Mouse (Mus musculus): ENCODE data around the gene Gm49368.
A peak's percentile ranks its signal among the peaks of the same experiment; 100 is the strongest.
"Not testable (repeated sequence)": the region's sequence is repeated elsewhere in the genome, so short reads cannot be mapped to it uniquely, and the experiment has no call there.

Gene Gm49368

DNA sequence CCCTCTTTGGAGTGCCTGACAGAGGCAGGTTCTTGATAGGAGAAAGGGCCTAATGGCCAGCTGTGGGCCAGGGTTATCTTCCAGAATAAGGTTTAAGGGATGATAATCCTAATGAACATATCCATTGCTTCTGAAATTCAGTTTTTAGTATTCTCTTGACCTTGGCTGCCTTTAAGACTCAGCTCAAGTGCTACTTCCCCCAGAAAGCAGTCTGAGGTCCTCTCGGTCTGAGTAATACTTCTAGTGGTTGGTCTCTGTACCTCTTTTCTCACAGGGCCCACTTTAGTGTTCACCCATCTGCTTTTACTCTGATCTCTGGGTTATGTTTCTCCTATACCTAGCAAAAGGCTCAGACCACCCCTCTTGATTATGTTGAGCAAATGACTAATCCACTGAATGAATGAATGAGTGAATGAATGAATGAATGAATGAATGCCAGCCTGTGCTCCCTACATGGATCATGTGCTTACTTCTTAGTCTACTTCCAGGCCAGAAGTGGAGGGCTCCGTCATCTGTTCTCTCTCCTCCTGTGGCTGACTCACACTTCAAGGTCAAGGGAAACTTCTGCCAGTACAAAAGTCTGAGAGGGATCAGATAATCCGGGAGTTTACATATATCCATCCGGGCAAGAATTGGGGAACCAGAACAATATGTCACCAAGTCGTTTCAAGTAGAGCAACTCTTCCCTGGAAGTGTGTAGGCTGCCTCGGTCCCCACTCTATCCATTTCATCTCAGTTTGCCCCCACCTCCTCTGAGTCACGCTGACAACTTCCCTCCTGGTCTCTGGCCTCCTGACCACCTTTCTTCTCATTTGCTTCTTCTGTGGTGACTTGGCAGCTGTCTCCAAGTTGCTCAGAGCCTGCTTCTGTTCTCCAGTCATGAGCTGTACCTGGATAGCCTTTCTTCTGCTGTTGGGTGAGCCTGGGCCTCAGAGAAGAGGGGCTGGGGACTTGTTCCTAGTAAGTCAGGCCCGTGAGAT, 66.5 kb downstream of the Gm49368 start, which contains the start of gene Itgax:
Itgax (plus strand) TSS at position 807 of the 980 bp plus-strand sequence.
- DNase-seq (ENCODE audit: low read depth in 1 of 2, low spot score in 2 of 2) = peak in 1 of 2 experiments; percentile 33

DNA sequence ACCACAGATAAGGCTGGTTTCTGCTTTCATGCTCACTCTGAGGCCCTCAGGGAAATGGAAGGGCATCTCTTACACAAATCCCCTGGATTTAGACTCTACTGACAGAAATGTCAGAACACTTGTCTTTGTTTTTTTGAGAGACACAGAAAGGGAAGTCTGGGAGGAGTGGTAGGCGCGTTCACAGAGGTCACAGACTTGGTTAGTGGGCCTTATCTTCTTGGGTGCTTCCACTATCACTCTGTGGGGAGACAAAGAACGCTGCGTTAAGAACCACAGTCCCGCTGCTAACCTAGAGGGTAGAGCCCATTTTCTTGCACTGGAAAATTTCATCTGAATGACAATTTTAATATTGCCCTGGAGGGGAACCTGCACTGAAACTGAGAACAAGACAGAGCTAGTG, 69.7 kb downstream of the Gm49368 start:
- DNase-seq (ENCODE audit: low read depth in 1 of 2, low spot score in 2 of 2) = no peak

DNA sequence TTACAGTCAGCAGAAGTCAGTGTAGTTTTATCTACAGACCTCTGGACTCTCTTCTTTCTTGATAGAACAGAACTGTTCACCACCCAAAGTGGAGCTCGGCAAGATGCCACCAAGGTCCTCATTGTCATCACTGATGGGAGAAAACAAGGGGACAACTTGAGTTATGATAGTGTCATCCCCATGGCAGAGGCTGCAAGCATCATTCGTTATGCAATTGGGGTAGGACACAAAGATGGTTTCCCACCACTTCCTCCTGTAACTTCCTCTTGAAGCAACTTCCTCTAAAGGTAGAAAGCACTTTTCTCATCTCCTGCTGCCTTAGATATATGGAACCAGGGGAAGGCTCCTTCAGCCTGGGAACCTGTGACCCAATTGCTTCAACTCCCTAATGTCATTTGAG, 71.1 kb downstream of the Gm49368 start:
- peak; percentile 33 to 43 for DNase-seq (ENCODE audit: low read depth in 1 of 2, low spot score in 2 of 2)

DNA sequence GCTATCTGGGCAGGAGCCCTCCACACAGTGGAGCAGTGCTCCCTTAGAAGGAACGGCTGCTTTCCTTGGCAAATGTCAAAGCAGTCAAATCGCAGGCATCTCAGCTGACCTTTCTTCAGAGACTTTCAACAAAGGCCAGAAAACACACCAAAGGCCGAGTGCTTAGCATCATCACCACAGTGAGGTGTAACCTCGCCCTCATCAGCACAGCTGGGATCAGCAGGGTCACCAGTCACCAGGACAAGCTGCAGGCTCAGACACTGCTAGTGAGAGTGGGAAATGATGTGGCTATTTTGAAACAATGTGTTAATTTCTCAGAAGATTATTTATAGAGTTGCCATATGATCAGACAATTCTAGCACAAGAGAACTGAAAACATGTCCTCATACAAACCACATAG, 74.4 kb downstream of the Gm49368 start:
- peak in 1 of 2 experiments; percentile 29 for DNase-seq (ENCODE audit: low read depth in 1 of 2, low spot score in 2 of 2)

DNA sequence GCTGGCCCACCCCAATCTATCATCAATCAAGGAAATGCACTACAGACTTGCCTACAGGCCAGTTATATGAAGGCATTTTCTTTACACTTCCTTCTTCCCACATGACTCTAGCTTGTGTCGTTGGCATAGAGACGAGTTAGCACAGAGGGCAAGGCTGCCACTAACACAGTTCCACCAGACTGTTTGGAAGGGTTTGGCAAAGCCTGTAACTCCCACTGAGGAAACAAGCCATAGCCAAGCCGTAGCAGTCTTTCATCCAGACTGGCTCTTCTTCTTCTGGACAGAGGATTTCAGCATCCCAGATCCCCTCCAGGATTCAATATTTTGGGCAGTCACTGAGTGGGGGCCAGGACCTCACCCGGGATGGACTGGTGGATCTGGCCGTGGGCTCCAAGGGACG, 77.1 kb downstream of the Gm49368 start:
- DNase-seq (ENCODE audit: low read depth in 1 of 2, low spot score in 2 of 2) = no peak

DNA sequence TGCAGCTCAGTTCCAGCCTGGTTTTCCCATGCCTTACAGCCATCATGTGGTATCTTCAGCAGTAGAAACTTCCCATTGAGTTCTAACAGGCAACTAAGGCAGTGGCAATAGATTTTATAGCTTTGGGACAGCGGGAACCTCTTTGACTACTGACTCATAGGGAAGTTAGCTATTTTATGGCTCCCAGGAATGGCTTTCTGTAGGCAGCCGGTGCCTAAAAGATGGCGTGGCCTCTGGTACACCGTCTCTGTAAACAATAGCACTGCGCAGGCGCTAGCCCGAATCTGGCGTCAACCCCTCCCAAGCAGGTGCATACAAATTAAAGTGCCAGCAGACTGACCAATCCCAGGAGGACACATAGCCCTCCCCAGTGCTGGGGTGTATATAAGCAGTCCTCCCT, 88.5 kb downstream of the Gm49368 start:
- DNase-seq (ENCODE audit: low read depth in 1 of 2, low spot score in 2 of 2) = no peak

DNA sequence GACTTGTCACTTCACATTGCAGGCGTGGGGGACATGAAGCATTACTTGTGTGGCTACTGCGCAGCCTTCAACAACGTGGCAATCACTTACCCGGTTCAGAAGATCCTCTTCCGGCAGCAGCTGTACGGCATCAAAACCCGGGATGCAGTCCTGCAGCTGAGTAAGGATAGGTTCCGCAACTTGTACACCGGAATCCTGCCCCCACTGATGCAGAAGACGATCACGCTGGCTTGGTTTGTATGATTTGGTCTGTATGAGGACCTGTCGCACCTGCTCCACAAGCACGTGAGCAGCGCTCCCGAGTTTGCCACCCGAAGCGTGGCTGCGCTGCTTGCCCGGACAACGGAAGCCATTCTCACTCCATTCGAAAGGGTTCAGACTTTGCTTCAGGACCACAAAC, 91.6 kb downstream of the Gm49368 start, which contains the start of gene Itgad:
Itgad (plus strand) TSS at position 301 of the 400 bp plus-strand sequence.
- no peak for DNase-seq (ENCODE audit: low read depth in 1 of 2, low spot score in 2 of 2)

DNA sequence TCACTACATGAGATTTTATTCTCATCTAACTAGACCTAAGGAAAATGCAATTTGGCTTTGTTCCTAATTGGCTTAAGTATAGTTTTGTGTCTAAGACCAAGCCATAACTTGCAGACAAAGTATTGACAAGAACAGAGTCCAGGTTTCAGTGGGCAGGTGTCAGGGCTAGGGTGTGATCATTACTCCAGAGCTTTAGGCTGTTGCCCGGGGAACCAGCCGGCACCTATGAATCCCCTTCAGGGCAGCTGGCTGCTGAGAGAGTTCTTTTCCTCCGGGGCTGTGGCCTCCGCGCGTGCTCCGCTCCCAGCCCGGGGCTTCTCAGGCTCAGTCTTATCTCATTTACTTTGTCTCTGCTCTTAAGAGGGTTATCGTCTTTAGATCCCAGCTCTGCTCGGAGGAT, 92.4 kb downstream of the Gm49368 start:
- DNase-seq (ENCODE audit: low read depth in 1 of 2, low spot score in 2 of 2) = no peak

DNA sequence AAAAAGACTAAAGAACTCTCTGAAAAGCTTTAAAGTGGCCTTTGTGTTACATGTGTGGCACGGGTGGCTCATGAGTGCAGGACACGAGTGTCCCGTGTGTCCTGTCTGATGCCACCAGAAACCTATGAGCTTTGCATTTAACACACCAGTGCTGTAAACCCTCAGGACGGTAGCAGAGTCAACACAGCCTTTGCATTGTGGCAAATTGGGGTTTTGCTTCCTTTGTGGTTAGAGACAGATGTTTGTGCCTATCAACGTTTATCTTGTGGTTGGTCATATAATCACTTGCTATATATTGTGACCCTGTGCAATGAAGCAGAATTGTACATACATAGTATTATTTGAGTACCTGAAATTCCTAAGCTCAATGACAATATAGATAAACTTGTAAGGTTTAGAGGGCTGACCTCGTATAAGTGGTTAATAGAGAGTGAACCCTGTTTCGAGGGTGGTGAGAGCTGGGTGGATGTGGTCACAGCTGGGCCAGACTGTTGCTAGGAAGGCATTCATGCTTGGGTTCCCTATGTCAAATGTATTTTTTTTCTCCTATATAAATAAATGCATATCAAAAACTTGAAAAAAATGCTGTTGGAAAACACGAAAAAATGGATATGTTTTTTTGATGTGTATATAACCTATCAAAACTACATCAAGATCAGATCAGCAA, 96.3 kb downstream of the Gm49368 start:
- DNase-seq (ENCODE audit: low read depth in 1 of 2, low spot score in 2 of 2) = not testable (repeated sequence)

DNA sequence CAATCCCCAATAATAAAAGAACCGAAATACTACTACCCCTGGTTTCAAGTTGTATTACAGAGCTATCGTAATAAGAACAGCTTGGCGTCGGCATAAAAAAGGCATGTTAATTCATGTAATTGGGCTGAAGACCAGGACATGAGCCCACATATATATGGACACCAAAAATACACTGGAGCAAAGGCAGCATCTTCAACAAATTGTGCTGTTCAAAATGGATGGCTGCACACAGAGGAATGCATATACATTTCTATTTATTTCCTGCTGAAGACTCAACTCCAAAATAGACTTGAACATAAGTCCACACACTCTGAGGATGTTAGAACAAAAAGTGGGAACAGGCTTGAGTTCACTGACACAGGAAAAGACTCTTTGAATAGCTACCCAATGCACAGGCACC, 101.5 kb downstream of the Gm49368 start:
- DNase-seq (ENCODE audit: low read depth in 1 of 2, low spot score in 2 of 2) = no peak

DNA sequence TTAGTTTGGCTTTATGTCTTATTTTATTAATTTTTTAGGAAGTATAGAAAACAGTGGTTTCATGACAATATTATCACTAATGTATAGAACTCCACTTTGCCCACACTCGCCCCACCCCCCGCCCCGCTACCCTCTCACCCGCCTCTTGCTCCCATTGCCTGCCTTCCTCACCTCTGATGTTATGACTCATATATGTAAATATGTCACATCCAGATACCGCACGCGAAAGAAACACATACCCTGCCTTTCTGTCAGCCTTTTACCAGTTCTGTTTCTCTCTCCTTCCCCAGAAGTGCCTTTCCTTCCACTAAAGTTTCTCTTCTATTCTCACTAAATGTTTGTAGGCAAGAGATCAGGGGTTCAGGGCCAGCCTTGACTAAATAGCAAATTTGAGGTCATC, 103.9 kb downstream of the Gm49368 start:
- no peak for DNase-seq (ENCODE audit: low read depth in 1 of 2, low spot score in 2 of 2)

DNA sequence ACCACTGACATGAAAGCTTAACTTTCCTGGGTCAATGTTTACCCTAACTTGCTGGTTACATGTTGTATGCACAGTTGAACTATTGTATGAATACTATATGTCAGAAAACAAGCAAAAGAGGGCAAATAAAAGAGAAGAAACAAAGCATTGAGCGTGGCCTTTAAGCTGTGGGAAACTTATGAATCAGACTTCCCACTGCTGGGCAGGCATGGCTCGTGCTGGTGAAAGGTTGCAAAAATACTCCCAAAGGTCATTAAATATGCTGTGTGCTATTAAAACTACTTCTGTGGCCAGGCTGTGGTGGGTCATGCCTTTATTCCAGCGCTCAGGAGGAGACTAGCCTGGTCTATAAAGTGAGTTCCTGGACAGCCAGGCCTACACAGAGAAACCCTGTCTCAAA, 107.5 kb downstream of the Gm49368 start:
- DNase-seq (ENCODE audit: low read depth in 1 of 2, low spot score in 2 of 2) = no peak
